Mouse (Mus musculus): ENCODE measurements around the gene Tfap2a. TPM values are rescaled to one million over a fixed set of nuclear protein-coding genes. Genes with fewer than 3 reads are reported as not detected.

The Tfap2a gene
- polyA plus RNA-seq, 1 experiment from 2014 or later: not detected

- H3K36me3 ChIP-seq (replicated peaks; ENCODE audit: insufficient read depth, low read length): no peaks in the 10 kb centered on the region
- no peak overlapping the region for H3K27ac ChIP-seq (ENCODE audit: low read depth)
- H3K9me3 ChIP-seq (ENCODE audit: low read length): no peaks in the 10 kb centered on the region
- TF ChIP-seq EP300 (IDR thresholded peaks at IDR 0.05; ENCODE audit: low read depth) (no peak), CTCF (IDR thresholded peaks at IDR 0.05; ENCODE audit: low read depth) (no peak)
- no peaks in the 10 kb centered on the region for H3K4me1 ChIP-seq (ENCODE audit: insufficient read depth)
- no peak for ATAC-seq
- WGBS (ENCODE audit: insufficient replicate concordance): 36% methylated on average over 9 of the region's 9 CpGs
- no peak for DNase-seq
- H3K4me3 ChIP-seq (ENCODE audit: low read depth, low read length): no peak overlapping the region
- no peak overlapping the region for H3K9ac ChIP-seq (replicated peaks)
- peaks cover 38% of the 10 kb centered on the region for H3K27me3 ChIP-seq (ENCODE audit: insufficient read depth, low read length)
- H3K4me2 ChIP-seq (ENCODE audit: low read depth, low read length): no peak overlapping the region
Observed at GRCm38 (mm10) chr13:40749603-40749905, 11.4 kb upstream of the Tfap2a start.

- DNase-seq: no peak
Observed at GRCm38 (mm10) chr13:40748785-40749602, 10.8 kb upstream of the Tfap2a start.

GRCm38 (mm10) chr13:40744111-40744805, 6.1 kb upstream of the Tfap2a start:
- no peaks in the 10 kb centered on the region for H3K4me1 ChIP-seq (ENCODE audit: insufficient read depth)
- H3K4me2 ChIP-seq (ENCODE audit: low read depth, low read length): no peak overlapping the region
- peaks cover 82% of the 10 kb centered on the region for H3K27me3 ChIP-seq (ENCODE audit: insufficient read depth, low read length)
- no peak overlapping the region for H3K4me3 ChIP-seq (ENCODE audit: low read depth, low read length)
- no peaks in the 10 kb centered on the region for H3K36me3 ChIP-seq (replicated peaks; ENCODE audit: insufficient read depth, low read length)
- no peak overlapping the region for H3K9ac ChIP-seq (replicated peaks)
- WGBS (ENCODE audit: insufficient replicate concordance): 5% methylated on average over 19 of the region's 19 CpGs
- H3K9me3 ChIP-seq (ENCODE audit: low read length): no peaks in the 10 kb centered on the region
- H3K27ac ChIP-seq (ENCODE audit: low read depth): no peak overlapping the region
- no peak for DNase-seq
- no peak for TF ChIP-seq EP300 (IDR thresholded peaks at IDR 0.05; ENCODE audit: low read depth)
- no peak for TF ChIP-seq CTCF (IDR thresholded peaks at IDR 0.05; ENCODE audit: low read depth)
- no peak for ATAC-seq

More at GRCm38 (mm10) chr13:40748785-40749602, 10.8 kb upstream of the Tfap2a start:
- Histone ChIP-seq H3K4me3 (ENCODE audit: low read depth, low read length) (no peak overlapping the region), H3K27ac (ENCODE audit: low read depth) (no peak overlapping the region), H3K27me3 (ENCODE audit: insufficient read depth, low read length) (peaks cover 43% of the 10 kb centered on the region), H3K4me1 (ENCODE audit: insufficient read depth) (no peaks in the 10 kb centered on the region), H3K36me3 (replicated peaks; ENCODE audit: insufficient read depth, low read length) (no peaks in the 10 kb centered on the region), H3K9ac (replicated peaks) (no peak overlapping the region), H3K4me2 (ENCODE audit: low read depth, low read length) (peak overlapping the region; percentile 35; the same call in 1 of the 2 replicates), H3K9me3 (ENCODE audit: low read length) (no peaks in the 10 kb centered on the region)
- 13% methylated on average over 17 of the region's 19 CpGs for WGBS (ENCODE audit: insufficient replicate concordance)
- no peak for ATAC-seq
- TF ChIP-seq EP300 (IDR thresholded peaks at IDR 0.05; ENCODE audit: low read depth) (no peak), CTCF (IDR thresholded peaks at IDR 0.05; ENCODE audit: low read depth) (peak; percentile 56)

GRCm38 (mm10) chr13:40743221-40743620, 5.0 kb upstream of the Tfap2a start:
- Histone ChIP-seq H3K4me1 (ENCODE audit: insufficient read depth) (no peaks in the 10 kb centered on the region), H3K27me3 (ENCODE audit: insufficient read depth, low read length) (peaks cover 87% of the 10 kb centered on the region), H3K9ac (replicated peaks) (no peak overlapping the region), H3K4me3 (ENCODE audit: low read depth, low read length) (no peak overlapping the region), H3K36me3 (replicated peaks; ENCODE audit: insufficient read depth, low read length) (no peaks in the 10 kb centered on the region), H3K4me2 (ENCODE audit: low read depth, low read length) (no peak overlapping the region), H3K9me3 (ENCODE audit: low read length) (no peaks in the 10 kb centered on the region), H3K27ac (ENCODE audit: low read depth) (no peak overlapping the region)
- TF ChIP-seq CTCF (IDR thresholded peaks at IDR 0.05; ENCODE audit: low read depth) (no peak), EP300 (IDR thresholded peaks at IDR 0.05; ENCODE audit: low read depth) (no peak)
- DNase-seq: no peak
- 15% methylated on average over 4 of the region's 4 CpGs for WGBS (ENCODE audit: insufficient replicate concordance)
- no peak for ATAC-seq

DNA sequence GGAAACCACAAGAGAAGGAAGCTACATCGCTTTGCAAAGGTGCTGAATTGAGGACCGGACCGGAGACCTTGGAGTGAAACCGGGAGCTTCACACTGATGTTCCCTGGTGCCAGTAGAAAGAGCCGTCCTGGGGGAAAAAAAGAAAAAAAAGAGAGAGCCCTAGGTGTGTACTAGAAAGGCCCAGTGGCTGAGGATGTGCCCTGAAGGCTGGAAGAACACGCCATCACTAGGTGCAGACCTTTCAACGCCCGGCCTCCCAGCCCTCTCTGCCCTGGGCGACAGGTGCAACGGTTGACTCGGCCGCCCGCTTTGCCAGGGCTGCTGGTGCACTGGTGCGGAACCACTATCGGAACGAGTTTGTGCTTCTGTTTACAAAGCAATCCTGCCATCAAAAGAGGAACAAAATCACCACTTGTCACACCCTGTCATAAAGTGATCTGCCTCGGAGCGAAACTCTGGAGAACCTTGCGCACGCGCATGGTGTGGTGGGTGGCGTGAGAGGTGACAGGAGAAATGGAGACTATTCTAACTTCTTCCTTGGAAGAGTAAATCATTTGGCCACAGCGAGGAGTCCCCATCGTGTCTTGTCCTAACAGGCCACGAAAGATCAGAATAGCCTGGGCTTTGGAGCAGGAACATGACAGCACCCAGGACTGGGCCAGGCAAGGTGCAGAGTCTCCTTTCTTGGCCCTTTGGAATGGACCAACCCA, 3.8 kb upstream of the Tfap2a start:
- TF ChIP-seq EP300 (IDR thresholded peaks at IDR 0.05; ENCODE audit: low read depth) (no peak), CTCF (IDR thresholded peaks at IDR 0.05; ENCODE audit: low read depth) (no peak)

DNA sequence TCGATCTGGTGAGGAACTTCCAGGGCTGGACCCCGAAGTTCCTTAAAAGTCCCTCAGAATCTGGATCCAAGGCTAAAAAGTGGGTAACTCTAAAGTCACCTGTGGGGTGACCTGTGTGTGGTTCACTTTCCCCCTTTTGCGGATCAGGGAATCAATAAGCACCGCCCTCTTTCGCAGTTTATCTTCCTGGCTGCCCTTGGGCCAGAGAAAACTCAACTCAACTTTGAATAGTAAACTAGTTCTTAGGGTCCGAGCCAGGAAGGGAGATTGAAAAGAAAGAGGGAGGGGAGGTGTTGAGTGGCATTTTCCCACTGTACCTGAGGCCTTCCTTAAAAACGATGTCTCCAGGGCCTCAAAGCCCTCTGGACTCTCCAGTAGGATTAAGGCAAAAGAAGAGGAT, 3.3 kb upstream of the Tfap2a start:
- Histone ChIP-seq H3K4me2 (ENCODE audit: low read depth, low read length) (no peak overlapping the region), H3K36me3 (replicated peaks; ENCODE audit: insufficient read depth, low read length) (no peaks in the 10 kb centered on the region), H3K4me1 (ENCODE audit: insufficient read depth) (no peaks in the 10 kb centered on the region), H3K27ac (ENCODE audit: low read depth) (no peak overlapping the region), H3K9me3 (ENCODE audit: low read length) (no peaks in the 10 kb centered on the region), H3K27me3 (ENCODE audit: insufficient read depth, low read length) (peaks cover 97% of the 10 kb centered on the region), H3K9ac (replicated peaks) (no peak overlapping the region), H3K4me3 (ENCODE audit: low read depth, low read length) (no peak overlapping the region)
- no peak for DNase-seq
- WGBS (ENCODE audit: insufficient replicate concordance): 5% methylated on average over 7 of the region's 7 CpGs
- no peak for ATAC-seq
- no peak for TF ChIP-seq EP300 (IDR thresholded peaks at IDR 0.05; ENCODE audit: low read depth)
- no peak for TF ChIP-seq CTCF (IDR thresholded peaks at IDR 0.05; ENCODE audit: low read depth)

More for the DNA sequence above, 3.8 kb upstream of the Tfap2a start:
- Histone ChIP-seq H3K27me3 (ENCODE audit: insufficient read depth, low read length) (peaks cover 95% of the 10 kb centered on the region), H3K36me3 (replicated peaks; ENCODE audit: insufficient read depth, low read length) (no peaks in the 10 kb centered on the region), H3K9ac (replicated peaks) (no peak overlapping the region), H3K4me1 (ENCODE audit: insufficient read depth) (no peaks in the 10 kb centered on the region), H3K27ac (ENCODE audit: low read depth) (no peak overlapping the region), H3K4me3 (ENCODE audit: low read depth, low read length) (no peak overlapping the region), H3K4me2 (ENCODE audit: low read depth, low read length) (no peak overlapping the region), H3K9me3 (ENCODE audit: low read length) (no peaks in the 10 kb centered on the region)
- 2% methylated on average over 25 of the region's 25 CpGs for WGBS (ENCODE audit: insufficient replicate concordance)
- no peak for ATAC-seq
- no peak for DNase-seq

Measured in liver, postnatal 0 days (tissue).